Mouse (Mus musculus) urinary bladder, postnatal 14 days (tissue): ENCODE results near the gene Ppp4r4.
A peak's percentile ranks its signal among the peaks of the same experiment; 100 is the strongest.
"Not testable (repeated sequence)": the region's sequence is repeated elsewhere in the genome, so short reads cannot be mapped to it uniquely, and the experiment has no call there.

Experiments
- DNase-seq: peaks from one replicate; pipeline ENCODE4 v3.0.0; 2021; ENCODE audit warnings: low spot score

Ppp4r4 gene

GRCm38 (mm10) chr12:103643336-103643735 is 111.3 kb downstream of the Ppp4r4 start:
- peak; percentile 86 for DNase-seq

GRCm38 (mm10) chr12:103643818-103644217 is 111.7 kb downstream of the Ppp4r4 start:
- no peak for DNase-seq

GRCm38 (mm10) chr12:103644601-103645000 is 112.5 kb downstream of the Ppp4r4 start:
- no peak for DNase-seq

GRCm38 (mm10) chr12:103646314-103646713 is 114.2 kb downstream of the Ppp4r4 start:
- no peak for DNase-seq

- no peak for DNase-seq
These were observed 121.8 kb downstream of the Ppp4r4 start for GRCm38 (mm10) chr12:103653836-103654235.

GRCm38 (mm10) chr12:103655123-103656044 is 123.3 kb downstream of the Ppp4r4 start:
- DNase-seq: no peak

GRCm38 (mm10) chr12:103656848-103657626 is 125.0 kb downstream of the Ppp4r4 start, which contains the start of gene Serpina6:
TSS of gene Serpina6 (minus strand) at chr12:103657212.
- DNase-seq: no peak

GRCm38 (mm10) chr12:103657991-103658390 is 125.9 kb downstream of the Ppp4r4 start:
- no peak for DNase-seq

- DNase-seq: no peak
These were observed 127.1 kb downstream of the Ppp4r4 start for GRCm38 (mm10) chr12:103659171-103659570.

GRCm38 (mm10) chr12:103660076-103660475 is 128.0 kb downstream of the Ppp4r4 start:
- DNase-seq: no peak

GRCm38 (mm10) chr12:103662053-103662452 is 130.0 kb downstream of the Ppp4r4 start:
- not testable (repeated sequence) for DNase-seq
